Mouse (Mus musculus): ENCODE measurements around the gene Atg4a.

DNA sequence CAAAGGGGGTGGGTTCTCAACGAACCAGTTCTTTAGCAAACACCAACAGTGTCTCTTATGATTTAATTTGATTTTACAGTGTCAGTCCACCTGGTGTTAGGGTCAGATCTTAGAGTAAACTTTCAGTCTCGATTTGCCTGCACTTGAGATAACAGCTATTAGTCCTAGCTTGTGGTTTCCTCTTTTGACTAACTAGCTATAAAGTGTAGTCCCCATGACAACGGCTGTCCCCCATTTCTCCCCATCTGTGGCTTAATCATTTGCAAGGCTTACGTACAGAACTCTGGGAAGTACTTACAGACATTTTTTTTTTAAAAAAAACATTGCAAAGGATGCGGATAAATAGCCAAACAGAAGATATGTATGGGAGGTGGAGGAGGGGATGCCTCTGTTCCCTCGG is 28.1 kb downstream of the Atg4a start:
- no peak for TF ChIP-seq CTCF (IDR thresholded peaks at IDR 0.05; ENCODE audit: extremely low read depth, insufficient read depth, low read length)
- no peak for TF ChIP-seq POLR2A (IDR thresholded peaks at IDR 0.05; ENCODE audit: extremely low read depth, insufficient read depth, low read length)
